Mouse (Mus musculus): Measurements from ENCODE around the gene Mb21d2.

DNA sequence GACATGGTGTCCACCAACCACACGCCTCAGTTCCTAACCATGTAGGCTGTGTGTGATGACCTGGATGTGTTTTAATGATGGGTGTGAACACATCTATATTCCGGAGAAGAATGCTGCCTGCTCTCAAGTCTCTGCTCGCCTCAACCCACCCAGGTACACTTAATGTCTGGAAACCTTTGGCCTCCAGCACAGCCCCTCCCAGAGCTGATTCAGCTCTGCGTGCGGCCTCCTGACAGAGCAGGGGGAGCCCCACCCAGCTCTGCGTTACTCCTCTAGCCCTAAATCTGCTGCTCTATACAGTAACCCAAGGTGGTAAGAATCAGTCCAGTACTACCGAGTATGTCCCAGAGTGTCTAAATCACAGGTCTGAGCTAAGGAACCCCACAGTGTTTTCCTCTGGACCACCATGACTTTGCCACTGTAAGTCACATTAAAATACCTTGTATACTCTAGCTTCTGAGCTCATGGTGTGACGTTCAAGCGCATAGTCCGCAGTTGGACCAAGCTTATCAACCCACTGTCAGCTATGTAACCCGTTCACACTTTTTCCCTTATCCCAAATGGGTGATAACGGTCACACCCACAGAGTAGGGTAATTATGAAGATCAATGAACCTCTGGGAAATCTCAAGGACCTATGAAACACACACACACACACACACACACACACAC lies 49.7 kb downstream of the Mb21d2 start:
- TF ChIP-seq CTCF (IDR thresholded peaks at IDR 0.05; ENCODE audit: control insufficient read depth, insufficient read depth, low read length) (no peak), POLR2A (IDR thresholded peaks at IDR 0.05; ENCODE audit: borderline replicate concordance, control insufficient read depth, low read depth, low read length) (no peak)
